Mouse (Mus musculus) layer of hippocampus, adult 2 months (tissue): ENCODE measurements around the gene Obsl1. TPM values are rescaled to one million over a fixed set of nuclear protein-coding genes. Genes with fewer than 3 reads are reported as not detected.

ENCODE experiments used
- DNase-seq, 2 experiments: peaks; one replicate each; pipeline ENCODE4 v3.0.0; 2022; ENCODE audit warnings: low spot score in 2 of 2
- H3K27ac ChIP-seq: fragments of 200-600 bp; 2 replicates; pipeline ENCODE4 v1.8.1; 2022
- H3K4me3 ChIP-seq: fragments of 200-600 bp; 2 replicates; pipeline ENCODE4 v1.8.1; 2022; ENCODE audit warnings: mild to moderate bottlenecking
- CTCF ChIP-seq: fragments of 200-600 bp; conservative IDR thresholded peaks from 2 replicates; pipeline ENCODE4 v1.8.1; 2022; ENCODE audit warnings: antibody characterized with exemption, mild to moderate bottlenecking, moderate library complexity
- total RNA-seq, 2 experiments: library from RNA; stranded (reverse); gene quantifications; 2 replicates each; pipeline ENCODE4 v1.2.3; 2021

Obsl1 gene
- total RNA-seq, 2 experiments from 2014 or later = 20.6 to 25.9 TPM

DNA sequence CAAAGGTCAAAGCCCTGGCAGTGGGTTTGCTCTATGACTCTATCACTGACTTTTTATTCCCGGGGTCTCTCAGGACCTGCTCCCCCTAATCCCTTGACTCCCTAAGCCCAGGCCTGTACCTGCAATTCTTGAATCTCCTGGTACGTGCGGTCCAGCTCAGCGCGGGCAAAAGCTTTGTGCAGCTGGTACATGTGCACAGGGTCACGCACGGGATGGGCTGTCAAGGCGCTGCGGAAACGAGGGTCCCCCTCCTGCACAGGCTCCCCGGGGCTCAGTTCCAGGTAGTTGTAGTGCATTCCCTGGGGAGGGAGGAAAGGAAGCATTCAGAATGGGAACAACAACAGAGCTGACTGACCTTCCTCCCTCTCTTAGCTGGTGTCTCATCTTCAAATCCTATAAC, 29.8 kb downstream of the Obsl1 start:
- DNase-seq = no peak
- peak overlapping the region; percentile 92; the same call in 1 of the 2 replicates for H3K4me3 ChIP-seq
- TF ChIP-seq CTCF = no peak
- peak overlapping the region; percentile 61; the same call in 1 of the 2 replicates for H3K27ac ChIP-seq

DNA sequence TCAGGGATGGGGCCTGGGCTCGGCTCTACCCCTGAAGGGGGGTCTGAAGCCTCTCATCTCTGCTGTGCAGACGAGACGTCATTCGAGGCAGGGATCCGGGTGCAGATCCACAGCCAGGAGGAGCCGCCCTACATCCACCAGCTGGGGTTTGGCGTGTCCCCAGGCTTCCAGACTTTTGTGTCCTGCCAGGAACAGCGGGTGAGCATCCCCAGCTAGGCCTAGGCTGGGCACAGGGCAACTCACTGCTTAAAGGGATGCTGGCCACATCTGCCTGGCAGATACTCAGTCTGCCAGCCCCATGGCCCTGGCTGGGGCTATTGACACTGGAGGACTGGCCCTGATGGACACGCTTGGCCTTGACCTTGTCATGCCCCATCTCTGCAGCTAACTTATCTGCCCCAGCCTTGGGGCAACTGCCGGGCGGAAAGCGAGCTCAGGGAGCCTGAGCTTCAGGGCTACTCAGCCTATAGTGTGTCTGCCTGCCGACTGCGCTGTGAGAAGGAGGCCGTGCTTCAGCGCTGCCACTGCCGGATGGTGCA, 36.9 kb downstream of the Obsl1 start:
- no peak for DNase-seq
- H3K27ac ChIP-seq = no peak overlapping the region
- H3K4me3 ChIP-seq = no peak overlapping the region
- no peak for TF ChIP-seq CTCF

DNA sequence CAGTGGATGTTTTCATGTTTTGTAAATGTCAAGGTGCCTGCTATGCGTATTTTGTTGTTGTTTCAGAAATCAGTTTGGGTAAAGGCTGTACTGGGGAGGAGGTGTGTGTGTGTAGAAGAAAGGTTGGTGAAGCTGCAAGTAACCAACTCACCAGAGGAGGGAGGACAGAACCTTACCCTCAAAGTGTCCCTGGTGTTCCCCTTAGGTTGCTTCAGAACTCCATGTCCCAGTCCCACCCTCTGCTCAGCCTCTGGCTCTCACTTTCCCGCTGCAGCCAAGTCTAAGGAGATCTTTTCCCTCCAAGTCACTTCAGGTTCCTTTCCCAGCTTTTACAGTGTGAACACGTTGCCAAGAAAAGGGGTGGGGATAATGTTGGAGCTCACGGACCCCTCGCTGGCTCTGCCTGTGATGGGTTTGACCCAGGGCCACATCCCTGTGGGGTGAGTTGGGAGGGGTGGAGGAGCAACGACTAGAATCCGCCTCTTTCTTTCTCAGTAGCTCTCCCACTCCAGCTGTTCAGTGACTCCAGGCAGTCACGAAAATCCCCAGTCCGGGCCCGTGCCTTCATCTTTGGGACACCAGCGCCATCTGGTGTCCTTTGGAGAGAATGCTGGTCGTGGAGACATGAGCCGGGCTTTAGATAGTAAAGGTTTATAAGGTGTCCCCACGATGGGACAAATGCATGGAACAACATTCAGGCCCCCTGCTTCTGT, 38.9 kb downstream of the Obsl1 start:
- no peak overlapping the region for H3K27ac ChIP-seq
- DNase-seq = peak; percentile 78 to 85
- peak; percentile 89 for TF ChIP-seq CTCF

DNA sequence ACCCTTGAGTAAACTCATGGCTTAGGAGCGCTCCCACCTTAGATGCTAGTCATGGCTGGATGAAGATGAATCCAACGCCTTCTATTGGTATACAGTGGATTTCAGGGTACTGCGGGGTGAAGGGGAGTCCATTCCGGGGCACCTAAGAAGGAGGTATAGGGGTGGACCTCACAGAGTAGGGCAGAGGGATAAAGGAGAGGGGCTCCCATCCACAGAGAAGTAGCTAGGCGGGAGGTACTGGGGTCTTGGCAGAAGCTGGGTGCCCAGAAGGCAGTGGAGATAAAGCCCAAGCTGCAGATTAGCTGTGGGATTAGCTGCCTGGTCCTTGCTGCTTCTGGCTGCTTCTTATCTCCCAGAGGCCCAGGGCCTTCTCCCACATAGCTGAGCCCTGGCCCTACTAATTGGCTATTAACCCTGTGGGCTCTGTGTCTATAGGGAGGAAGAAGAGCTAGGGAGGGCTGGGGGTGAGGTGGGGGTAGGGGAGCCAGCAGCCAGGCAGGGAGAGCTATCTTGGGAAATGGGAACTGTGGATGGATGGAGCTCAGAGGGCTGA, 42.5 kb downstream of the Obsl1 start:
- DNase-seq = no peak
- Histone ChIP-seq H3K4me3 (no peak overlapping the region), H3K27ac (no peak overlapping the region)
- TF ChIP-seq CTCF = no peak

More for the DNA sequence above, 38.9 kb downstream of the Obsl1 start:
- no peak overlapping the region for H3K4me3 ChIP-seq

DNA sequence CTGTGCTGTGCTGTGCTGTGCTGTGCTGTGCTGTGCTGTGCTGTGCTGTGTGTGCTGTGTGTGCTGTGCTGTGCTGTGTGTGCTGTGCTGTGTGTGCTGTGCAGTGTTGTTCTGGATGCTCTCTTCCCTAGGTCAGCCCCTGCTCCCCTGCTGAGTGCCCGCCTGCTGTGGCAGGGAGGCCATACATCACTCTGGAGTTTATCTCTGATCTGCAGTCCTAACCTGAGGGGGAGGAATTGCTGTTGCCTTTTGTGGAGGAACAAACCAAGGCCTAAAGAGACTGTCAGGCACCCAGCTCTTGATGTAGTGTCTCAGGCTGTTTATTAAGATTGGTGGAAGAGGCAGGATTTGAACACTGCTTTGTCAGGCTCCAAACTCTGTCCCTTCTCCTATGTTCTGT, 43.6 kb downstream of the Obsl1 start:
- H3K27ac ChIP-seq = no peak overlapping the region
- H3K4me3 ChIP-seq = no peak overlapping the region
- no peak for DNase-seq
- TF ChIP-seq CTCF = no peak

DNA sequence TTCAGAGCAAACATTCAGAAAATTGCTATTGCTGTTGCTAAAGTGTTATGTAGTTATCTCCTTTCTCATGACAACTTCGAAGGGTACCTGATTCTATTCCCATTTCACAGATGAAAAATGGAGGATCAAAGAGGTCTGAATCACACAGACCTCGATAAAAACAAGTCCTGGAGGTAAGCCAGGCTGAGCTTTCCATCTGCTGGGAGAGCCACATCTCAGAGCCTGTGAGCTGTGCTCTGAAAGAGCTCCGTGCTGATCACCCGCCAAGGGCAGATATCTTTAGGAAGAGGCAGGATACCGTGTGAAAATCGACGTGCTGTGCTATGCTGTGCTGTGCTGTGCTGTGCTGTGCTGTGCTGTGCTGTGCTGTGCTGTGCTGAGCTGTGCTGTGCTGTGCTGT, 46.0 kb downstream of the Obsl1 start:
- no peak for DNase-seq
- no peak overlapping the region for H3K4me3 ChIP-seq
- H3K27ac ChIP-seq = no peak overlapping the region
- no peak for TF ChIP-seq CTCF

DNA sequence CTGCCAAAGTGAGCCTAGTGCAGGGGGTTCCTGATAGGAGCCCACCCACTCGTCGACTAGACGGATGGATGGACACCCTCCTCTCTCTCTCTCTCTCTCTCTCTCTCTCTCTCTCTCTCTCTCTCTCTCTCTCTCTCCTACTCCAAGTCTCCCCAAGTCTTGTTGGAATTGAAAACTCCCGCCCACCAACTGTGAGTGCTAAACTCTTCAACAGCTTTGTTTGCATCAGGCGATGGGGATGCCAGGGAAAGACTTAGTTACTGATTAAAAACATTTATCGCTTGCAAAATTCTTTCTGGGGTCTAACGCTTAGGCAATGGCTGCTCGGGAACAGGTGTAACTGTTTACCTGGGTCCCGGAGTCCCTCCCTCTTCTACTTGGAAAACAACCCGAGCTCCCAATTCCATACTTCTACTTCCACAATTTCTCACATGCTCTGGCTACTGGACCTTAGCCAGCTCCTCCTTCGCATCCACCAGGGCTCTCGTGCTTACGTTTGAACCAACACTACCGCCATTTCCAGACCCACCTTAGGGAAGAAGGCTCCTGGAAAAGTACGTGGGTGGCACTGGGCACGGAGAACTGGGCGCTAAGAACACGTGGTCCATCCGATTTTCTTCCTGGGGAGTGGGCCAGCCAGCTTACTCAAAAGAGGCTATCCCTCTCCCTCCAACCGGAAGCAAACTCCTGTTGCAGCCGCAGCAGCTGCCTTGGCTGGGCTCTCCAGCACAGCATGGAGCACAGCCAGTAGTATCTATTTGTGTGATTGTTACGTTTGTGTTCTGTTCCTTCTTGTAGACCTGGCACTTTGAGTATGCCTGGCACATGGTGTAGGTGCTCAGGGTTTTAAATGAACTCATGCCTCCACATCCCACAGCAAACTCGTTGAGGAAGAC, 47.2 kb downstream of the Obsl1 start:
- no peak for TF ChIP-seq CTCF
- no peak for DNase-seq
- Histone ChIP-seq H3K4me3 (peak overlapping the region; percentile 51), H3K27ac (peak overlapping the region; percentile 62; the same call in 1 of the 2 replicates)

DNA sequence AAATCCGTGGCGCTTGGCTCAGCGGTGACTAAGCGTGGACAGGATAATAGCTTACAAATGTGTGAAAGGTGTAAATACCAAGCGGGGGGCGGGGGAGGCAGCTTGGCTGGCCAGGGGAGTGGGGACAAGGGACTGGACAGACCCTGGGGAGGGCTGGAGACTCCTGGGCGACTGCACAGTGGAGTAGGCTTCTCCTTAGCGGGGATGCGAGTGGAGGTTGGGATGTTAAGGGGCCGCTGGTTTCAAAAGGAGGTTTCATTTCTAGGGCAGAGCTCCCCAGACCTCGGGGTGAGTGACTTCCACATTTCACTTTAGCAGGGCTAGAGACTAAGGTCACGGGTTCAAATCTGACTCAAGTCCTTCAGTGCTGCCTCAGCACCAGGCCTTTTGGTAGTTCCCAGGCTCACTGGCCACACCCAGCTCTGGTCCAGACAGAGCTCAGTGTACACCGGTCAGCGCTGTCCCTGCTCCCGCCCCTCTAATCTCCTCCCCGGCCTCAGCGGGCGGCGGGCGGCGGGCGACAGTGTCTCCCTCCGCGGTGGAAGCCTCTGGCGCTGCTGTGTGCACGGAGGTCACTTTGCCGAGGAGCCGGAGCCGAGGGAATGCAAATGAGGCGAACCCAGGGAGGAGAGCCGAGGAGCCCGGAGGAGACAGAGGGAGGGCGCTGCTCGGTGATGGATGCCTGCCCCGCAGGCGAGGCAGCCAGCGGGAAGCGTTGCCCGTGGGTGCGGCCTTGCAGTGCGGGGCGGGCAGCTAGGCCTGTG, 48.0 kb downstream of the Obsl1 start:
- peak in 1 of 2 experiments; percentile 50 for DNase-seq
- Histone ChIP-seq H3K27ac (peak overlapping the region; percentile 62), H3K4me3 (peak overlapping the region; percentile 51)
- TF ChIP-seq CTCF = no peak

DNA sequence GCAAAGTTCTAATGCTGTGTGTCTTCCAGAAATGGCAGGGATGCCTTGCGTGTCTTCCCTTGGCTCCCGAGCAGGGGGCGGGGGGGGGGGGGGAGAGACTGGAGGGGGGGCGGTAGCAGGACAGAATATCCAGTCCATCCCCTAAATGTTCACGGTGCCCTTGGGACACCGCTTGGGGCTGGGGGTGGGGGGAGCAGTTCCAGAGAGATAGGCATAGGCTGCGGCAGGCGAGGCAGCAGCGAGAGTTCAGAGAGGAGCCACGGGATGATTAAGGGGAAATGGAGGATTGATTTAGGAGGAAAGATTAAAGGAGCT, 48.6 kb downstream of the Obsl1 start:
- H3K27ac ChIP-seq = peak overlapping the region; percentile 62; the same call in 1 of the 2 replicates
- no peak overlapping the region for H3K4me3 ChIP-seq
- TF ChIP-seq CTCF = no peak
- no peak for DNase-seq

DNA sequence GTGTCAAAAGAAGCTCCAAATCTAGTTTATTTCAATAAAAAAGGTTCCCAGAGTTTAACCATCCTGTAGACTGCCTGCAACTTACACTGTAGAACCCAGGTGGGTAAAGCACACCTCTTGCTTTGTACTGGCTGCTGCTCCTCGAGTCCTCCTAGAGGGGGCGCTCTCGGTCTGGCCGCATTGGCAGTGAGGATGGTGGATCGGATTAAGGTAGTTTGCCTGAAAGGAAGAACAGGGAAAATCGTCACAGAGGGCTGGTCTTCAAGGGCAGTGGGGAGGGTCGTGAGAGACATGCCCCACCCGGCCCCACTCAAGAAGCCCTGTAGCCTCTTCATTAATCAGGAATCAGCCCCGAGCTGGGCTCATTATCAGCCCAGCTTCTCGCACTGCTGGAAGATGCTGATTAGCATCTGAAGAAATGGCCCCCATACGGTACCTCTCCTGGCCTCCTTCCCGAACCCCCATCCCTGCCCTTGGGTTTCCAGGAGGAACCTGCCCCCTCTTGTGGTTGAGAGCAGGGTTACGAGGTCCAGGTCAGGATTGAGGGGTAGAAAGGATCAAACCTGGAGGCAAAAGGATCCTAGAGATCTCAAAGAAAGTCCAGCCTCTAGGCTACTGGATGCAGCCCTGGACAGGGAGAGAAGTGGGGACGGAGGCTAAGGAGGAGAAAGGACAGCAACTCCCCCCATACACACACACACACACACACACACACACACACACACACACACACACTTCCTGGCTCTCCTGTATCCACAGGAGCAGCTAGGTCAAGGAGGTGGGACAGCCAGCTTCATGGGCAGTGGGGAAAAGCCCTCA, 49.3 kb downstream of the Obsl1 start:
- H3K4me3 ChIP-seq = no peak overlapping the region
- DNase-seq = no peak
- TF ChIP-seq CTCF = peak; percentile 76
- no peak overlapping the region for H3K27ac ChIP-seq

DNA sequence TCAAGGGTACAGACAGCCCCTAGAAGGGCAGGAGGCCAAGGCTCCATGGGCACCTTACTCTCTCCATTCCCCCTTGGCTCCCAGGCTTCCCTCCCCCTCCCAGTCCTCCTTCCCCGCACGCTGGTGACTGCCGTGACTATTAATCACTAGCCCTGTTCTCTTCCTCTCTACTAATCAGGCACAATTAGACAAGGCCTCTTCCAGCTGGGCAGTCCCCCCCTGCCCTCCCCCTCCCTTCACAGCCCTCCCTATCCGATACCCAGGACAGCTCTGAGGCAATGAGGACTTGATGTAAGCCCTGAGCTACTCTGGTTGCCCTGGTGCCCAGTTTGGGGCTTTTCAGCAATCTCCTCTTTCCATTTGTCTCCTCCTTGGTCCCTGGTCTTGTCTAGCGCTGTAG, 50.3 kb downstream of the Obsl1 start:
- DNase-seq = no peak
- no peak for TF ChIP-seq CTCF
- H3K27ac ChIP-seq = no peak overlapping the region
- no peak overlapping the region for H3K4me3 ChIP-seq

DNA sequence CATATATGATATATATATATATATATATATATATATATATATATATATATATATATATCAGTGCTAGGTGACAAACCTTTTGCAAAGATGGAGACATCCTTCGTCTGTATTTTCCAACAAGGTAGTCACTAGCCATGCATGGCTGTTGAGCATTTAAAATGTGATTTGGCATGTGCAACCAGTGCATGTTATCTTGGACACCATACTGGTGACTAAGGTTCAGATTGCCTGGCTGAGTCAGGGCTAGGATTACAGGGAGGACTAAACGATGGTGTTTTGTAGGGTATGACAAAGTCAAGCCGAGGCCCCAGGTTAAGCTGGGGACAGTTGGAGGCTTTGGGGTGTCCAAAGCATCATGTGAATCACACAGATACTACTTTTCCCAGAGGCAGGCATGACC, 50.8 kb downstream of the Obsl1 start:
- no peak for TF ChIP-seq CTCF
- no peak for DNase-seq
- no peak overlapping the region for H3K27ac ChIP-seq
- no peak overlapping the region for H3K4me3 ChIP-seq
